Mouse (Mus musculus): ENCODE results near the gene Dlg2. TPM values are rescaled to one million over a fixed set of nuclear protein-coding genes. Genes with fewer than 3 reads are reported as not detected.

The Dlg2 gene
- polyA plus RNA-seq, 1 experiment from 2014 or later: 5.1 TPM

DNA sequence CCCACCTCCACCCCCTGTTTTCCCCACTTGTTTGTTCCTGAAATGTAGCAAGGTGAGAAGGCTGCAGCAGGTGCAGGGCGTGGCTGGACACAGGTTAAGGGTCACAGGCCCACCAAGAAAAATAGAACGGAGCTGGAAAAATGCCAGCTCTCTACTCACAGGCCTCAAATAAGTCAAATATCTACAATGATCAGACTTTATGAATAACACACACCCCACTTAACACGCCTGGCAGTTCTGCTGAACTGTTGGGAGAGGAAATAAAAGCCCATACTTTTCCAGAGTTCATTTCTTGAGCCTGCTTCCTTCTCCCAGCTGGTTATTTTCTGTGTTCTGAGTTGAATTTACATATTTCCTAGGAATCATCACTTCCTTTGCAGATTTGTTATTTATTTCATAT lies 967.4 kb downstream of the Dlg2 start:
- Histone ChIP-seq H3K27ac (ENCODE audit: low read length) (no peak overlapping the region), H3K9ac (replicated peaks; ENCODE audit: low read depth, low read length) (no peak overlapping the region), H3K36me3 (ENCODE audit: control insufficient read depth, insufficient read depth, low read length) (no peaks in the 10 kb centered on the region), H3K27me3 (ENCODE audit: control insufficient read depth, insufficient read depth, low read length) (no peaks in the 10 kb centered on the region), H3K4me3 (ENCODE audit: low read depth, low read length) (no peak overlapping the region), H3K4me2 (replicated peaks; ENCODE audit: low read depth, low read length) (no peak overlapping the region), H3K9me3 (ENCODE audit: control insufficient read depth, low read depth, low read length) (no peaks in the 10 kb centered on the region), H3K4me1 (ENCODE audit: control insufficient read depth, insufficient read depth, low read length) (0 out of 2 replicates have a peak, but pooled peaks cover 3% of the 10 kb centered on the region)
- ATAC-seq (ENCODE audit: insufficient number of reproducible peaks, insufficient read depth, low FRiP score, low read depth): peak; percentile 63; the same call in 1 of the 2 replicates
- 35% methylated on average over 3 of the region's 3 CpGs for WGBS

DNA sequence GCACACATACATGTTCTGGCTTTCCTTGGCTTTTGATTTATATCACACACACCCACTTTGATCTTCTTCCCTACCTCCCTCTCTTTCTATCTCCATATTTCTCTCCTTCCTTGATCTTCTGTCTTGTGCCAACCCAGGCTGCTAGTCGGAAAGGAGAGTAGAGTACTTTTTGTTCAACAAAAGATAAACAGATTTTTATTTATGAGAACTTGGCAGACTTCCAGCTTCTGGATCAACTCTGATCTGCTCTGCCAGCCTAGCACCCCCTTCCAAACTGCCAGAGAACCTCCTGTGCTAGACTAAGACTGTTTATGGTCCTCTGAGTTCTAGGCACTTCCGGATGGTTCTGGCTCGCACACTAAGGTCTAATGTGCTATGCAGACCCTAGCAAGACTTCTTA lies 968.3 kb downstream of the Dlg2 start:
- Histone ChIP-seq H3K27ac (ENCODE audit: low read length) (no peak overlapping the region), H3K27me3 (ENCODE audit: control insufficient read depth, insufficient read depth, low read length) (no peaks in the 10 kb centered on the region), H3K36me3 (ENCODE audit: control insufficient read depth, insufficient read depth, low read length) (no peaks in the 10 kb centered on the region), H3K9ac (replicated peaks; ENCODE audit: low read depth, low read length) (no peak overlapping the region), H3K4me2 (replicated peaks; ENCODE audit: low read depth, low read length) (no peak overlapping the region), H3K4me3 (ENCODE audit: low read depth, low read length) (no peak overlapping the region), H3K4me1 (ENCODE audit: control insufficient read depth, insufficient read depth, low read length) (0 out of 2 replicates have a peak, but pooled peaks cover 3% of the 10 kb centered on the region), H3K9me3 (ENCODE audit: control insufficient read depth, low read depth, low read length) (no peaks in the 10 kb centered on the region)
- no peak for ATAC-seq (ENCODE audit: insufficient number of reproducible peaks, insufficient read depth, low FRiP score, low read depth)
- WGBS: 54% methylated on average over 3 of the region's 3 CpGs

DNA sequence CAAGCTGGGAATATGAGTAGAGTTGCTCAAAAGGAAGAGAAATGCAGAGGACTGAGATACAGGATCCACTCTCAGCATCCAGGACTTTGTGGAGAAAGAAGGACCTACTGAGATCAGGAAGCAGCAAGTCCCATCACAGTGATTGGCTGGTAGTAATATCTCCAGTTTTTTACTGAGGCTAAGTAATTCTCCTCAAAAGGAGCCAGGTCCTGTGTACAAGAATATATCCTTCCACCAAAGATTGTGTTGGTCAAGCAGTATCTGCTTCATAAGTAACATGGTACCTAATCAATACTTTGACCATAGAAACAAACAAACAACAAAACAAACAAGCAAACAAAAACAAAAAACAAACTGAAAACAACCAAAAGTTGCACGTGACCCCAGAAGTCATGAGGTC lies 980.3 kb downstream of the Dlg2 start:
- 18% methylated on average over 1 of the region's 1 CpGs for WGBS
- Histone ChIP-seq H3K4me3 (ENCODE audit: low read depth, low read length) (no peak overlapping the region), H3K4me1 (ENCODE audit: control insufficient read depth, insufficient read depth, low read length) (no peaks in the 10 kb centered on the region), H3K36me3 (ENCODE audit: control insufficient read depth, insufficient read depth, low read length) (no peaks in the 10 kb centered on the region), H3K4me2 (replicated peaks; ENCODE audit: low read depth, low read length) (no peak overlapping the region), H3K27ac (ENCODE audit: low read length) (no peak overlapping the region), H3K27me3 (ENCODE audit: control insufficient read depth, insufficient read depth, low read length) (no peaks in the 10 kb centered on the region), H3K9me3 (ENCODE audit: control insufficient read depth, low read depth, low read length) (no peaks in the 10 kb centered on the region), H3K9ac (replicated peaks; ENCODE audit: low read depth, low read length) (no peak overlapping the region)
- ATAC-seq (ENCODE audit: insufficient number of reproducible peaks, insufficient read depth, low FRiP score, low read depth): no peak

DNA sequence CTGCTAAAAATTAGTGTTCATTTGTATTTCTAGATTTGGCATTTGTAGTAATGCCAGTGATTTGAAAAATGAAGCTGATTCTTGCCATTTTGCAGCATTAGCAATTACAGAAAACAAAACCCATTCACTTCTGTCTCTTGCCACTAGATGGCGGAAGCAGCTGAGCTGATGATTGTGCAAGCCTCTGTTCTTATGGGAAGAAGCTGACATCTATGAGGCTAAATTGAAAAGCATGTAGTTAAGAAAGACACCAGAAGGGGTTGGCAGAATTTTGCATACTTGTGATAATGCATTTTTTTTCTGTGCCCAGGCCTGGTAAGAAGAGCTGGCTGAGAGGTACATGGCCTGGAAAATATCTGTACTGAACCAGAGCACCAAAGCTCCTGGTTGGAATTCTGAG lies 980.7 kb downstream of the Dlg2 start:
- no peaks in the 10 kb centered on the region for H3K4me1 ChIP-seq (ENCODE audit: control insufficient read depth, insufficient read depth, low read length)

DNA sequence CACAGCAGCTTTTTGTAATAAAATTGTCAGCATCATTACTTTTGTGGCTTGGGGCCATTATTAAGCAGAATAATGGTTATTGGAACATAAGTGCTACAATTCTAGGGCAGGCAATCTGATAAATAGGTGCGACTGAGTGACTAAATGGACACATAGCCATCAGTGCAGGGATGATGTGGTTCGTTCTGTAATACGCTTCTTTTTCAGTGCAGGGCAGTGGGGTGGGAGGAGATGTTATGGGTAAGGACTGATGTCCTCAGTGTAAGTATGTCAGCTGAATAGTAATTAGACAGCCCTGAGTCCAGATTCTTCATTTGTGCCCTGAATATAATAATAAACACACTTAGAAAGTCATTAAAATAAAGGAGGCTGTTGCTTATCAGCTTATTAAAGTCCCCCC lies 984.9 kb downstream of the Dlg2 start:
- Histone ChIP-seq H3K27me3 (ENCODE audit: control insufficient read depth, insufficient read depth, low read length) (no peaks in the 10 kb centered on the region), H3K9ac (replicated peaks; ENCODE audit: low read depth, low read length) (no peak overlapping the region), H3K27ac (ENCODE audit: low read length) (no peak overlapping the region), H3K4me2 (replicated peaks; ENCODE audit: low read depth, low read length) (no peak overlapping the region), H3K9me3 (ENCODE audit: control insufficient read depth, low read depth, low read length) (no peaks in the 10 kb centered on the region), H3K4me3 (ENCODE audit: low read depth, low read length) (no peak overlapping the region), H3K36me3 (ENCODE audit: control insufficient read depth, insufficient read depth, low read length) (no peaks in the 10 kb centered on the region), H3K4me1 (ENCODE audit: control insufficient read depth, insufficient read depth, low read length) (no peaks in the 10 kb centered on the region)
- no peak for ATAC-seq (ENCODE audit: insufficient number of reproducible peaks, insufficient read depth, low FRiP score, low read depth)
- WGBS: 84% methylated on average over 3 of the region's 3 CpGs

More for the DNA sequence above, 980.7 kb downstream of the Dlg2 start:
- Histone ChIP-seq H3K4me2 (replicated peaks; ENCODE audit: low read depth, low read length) (no peak overlapping the region), H3K9me3 (ENCODE audit: control insufficient read depth, low read depth, low read length) (no peaks in the 10 kb centered on the region), H3K9ac (replicated peaks; ENCODE audit: low read depth, low read length) (no peak overlapping the region), H3K27ac (ENCODE audit: low read length) (no peak overlapping the region), H3K4me3 (ENCODE audit: low read depth, low read length) (no peak overlapping the region), H3K36me3 (ENCODE audit: control insufficient read depth, insufficient read depth, low read length) (no peaks in the 10 kb centered on the region), H3K27me3 (ENCODE audit: control insufficient read depth, insufficient read depth, low read length) (no peaks in the 10 kb centered on the region)
- 0% methylated on average over 1 of the region's 1 CpGs for WGBS
- no peak for ATAC-seq (ENCODE audit: insufficient number of reproducible peaks, insufficient read depth, low FRiP score, low read depth)

DNA sequence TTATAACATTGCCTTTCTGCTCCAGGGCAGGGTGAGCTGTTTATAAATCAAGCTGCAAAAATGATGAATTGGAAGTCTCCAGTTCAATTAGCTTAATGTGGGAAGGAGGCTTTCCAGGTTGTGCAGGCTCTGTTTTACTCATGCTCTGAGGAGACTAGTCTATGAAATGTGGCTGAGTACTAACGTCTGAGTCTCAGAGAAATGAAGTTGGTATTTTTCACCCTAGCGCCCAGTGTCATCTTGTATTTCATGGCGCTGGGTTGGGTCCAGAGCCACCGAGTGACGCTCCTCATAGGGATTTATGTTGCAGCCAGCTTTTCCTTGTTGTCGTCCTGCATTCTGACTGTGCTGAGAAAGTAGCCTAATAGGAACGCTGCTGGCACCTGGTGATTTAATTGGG lies 986.8 kb downstream of the Dlg2 start:
- no peaks in the 10 kb centered on the region for H3K27me3 ChIP-seq (ENCODE audit: control insufficient read depth, insufficient read depth, low read length)
- H3K4me2 ChIP-seq (replicated peaks; ENCODE audit: low read depth, low read length): no peak overlapping the region
- no peak overlapping the region for H3K27ac ChIP-seq (ENCODE audit: low read length)
- H3K9ac ChIP-seq (replicated peaks; ENCODE audit: low read depth, low read length): no peak overlapping the region
- H3K4me1 ChIP-seq (ENCODE audit: control insufficient read depth, insufficient read depth, low read length): no peaks in the 10 kb centered on the region
- H3K36me3 ChIP-seq (ENCODE audit: control insufficient read depth, insufficient read depth, low read length): no peaks in the 10 kb centered on the region
- 47% methylated on average over 7 of the region's 7 CpGs for WGBS
- H3K9me3 ChIP-seq (ENCODE audit: control insufficient read depth, low read depth, low read length): no peaks in the 10 kb centered on the region
- no peak for ATAC-seq (ENCODE audit: insufficient number of reproducible peaks, insufficient read depth, low FRiP score, low read depth)
- H3K4me3 ChIP-seq (ENCODE audit: low read depth, low read length): no peak overlapping the region

DNA sequence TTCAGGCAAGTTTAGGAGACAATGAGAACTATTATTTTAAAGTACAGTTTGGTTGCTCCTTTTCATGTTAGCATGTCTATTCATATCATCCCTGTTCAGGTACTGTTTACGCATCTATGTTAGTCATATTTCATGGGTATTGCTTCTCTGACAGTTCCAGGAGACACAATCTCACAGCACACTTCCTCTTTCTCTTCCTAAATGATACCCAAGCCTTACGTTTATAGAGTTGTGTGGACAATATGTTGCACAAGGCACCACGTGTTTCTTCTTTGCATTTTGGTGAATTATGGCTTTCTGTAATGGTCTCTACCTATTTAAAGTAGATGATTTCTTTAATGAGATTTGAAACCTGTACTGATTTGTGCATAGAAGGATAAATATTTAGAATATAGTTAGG lies 990.6 kb downstream of the Dlg2 start:
- H3K4me1 ChIP-seq (ENCODE audit: control insufficient read depth, insufficient read depth, low read length): no peaks in the 10 kb centered on the region
- H3K9me3 ChIP-seq (ENCODE audit: control insufficient read depth, low read depth, low read length): no peaks in the 10 kb centered on the region
- ATAC-seq (ENCODE audit: insufficient number of reproducible peaks, insufficient read depth, low FRiP score, low read depth): no peak
- H3K9ac ChIP-seq (replicated peaks; ENCODE audit: low read depth, low read length): no peak overlapping the region
- H3K4me2 ChIP-seq (replicated peaks; ENCODE audit: low read depth, low read length): no peak overlapping the region
- H3K27ac ChIP-seq (ENCODE audit: low read length): no peak overlapping the region
- no peaks in the 10 kb centered on the region for H3K36me3 ChIP-seq (ENCODE audit: control insufficient read depth, insufficient read depth, low read length)
- no peaks in the 10 kb centered on the region for H3K27me3 ChIP-seq (ENCODE audit: control insufficient read depth, insufficient read depth, low read length)
- WGBS: 73% methylated on average over 3 of the region's 3 CpGs
- H3K4me3 ChIP-seq (ENCODE audit: low read depth, low read length): no peak overlapping the region

DNA sequence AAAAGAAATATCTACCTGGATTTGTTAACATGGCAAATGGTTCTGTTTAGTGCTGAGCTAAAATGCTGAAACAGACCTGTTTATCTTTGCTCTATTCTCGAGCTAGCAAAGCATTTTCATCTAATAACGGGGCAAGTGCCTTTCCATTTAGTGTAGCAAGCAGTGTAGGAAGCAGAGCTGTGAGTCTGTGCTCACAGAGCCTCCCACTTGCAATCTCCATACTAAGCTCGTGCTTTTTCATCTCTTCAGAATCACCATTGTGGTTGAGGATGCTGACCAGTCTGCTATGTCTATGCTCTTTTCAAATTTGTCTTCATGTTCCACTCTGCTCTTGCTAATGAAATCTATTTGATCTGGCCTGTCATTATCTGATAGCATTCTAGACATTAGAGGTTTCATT lies 1002.7 kb downstream of the Dlg2 start:
- WGBS: 55% methylated on average over 3 of the region's 3 CpGs
- ATAC-seq (ENCODE audit: insufficient number of reproducible peaks, insufficient read depth, low FRiP score, low read depth): no peak

DNA sequence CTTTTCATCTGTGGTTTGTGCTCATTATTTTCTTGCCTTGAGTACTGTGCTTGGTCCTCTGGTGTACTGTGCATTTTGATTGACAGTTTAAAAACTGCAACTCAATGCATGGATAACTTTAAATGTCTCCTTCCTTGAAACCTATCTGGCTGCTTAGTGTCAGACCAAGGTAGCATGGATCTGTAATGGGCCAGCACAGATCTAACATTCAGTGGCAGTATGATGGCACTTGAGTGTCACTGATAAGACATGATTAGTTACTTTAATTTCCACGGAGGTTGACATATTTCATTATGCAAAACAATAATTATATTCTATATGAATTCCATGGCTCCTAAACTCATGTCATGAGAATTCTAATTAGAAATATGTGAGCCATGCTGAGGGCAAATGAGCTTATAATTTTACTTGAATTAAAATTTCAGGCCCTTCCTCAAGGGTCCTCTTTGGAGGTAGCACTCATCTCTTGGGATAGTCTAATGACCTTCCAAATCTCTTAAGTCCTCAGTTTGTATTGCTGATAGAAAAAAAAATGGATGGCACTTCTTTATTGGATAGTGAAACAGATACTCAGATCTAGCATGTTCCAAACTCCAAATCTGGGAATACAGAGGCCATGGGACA lies 1005.2 kb downstream of the Dlg2 start:
- ATAC-seq (ENCODE audit: insufficient number of reproducible peaks, insufficient read depth, low FRiP score, low read depth): no peak
- Histone ChIP-seq H3K9ac (replicated peaks; ENCODE audit: low read depth, low read length) (no peak overlapping the region), H3K4me2 (replicated peaks; ENCODE audit: low read depth, low read length) (no peak overlapping the region), H3K36me3 (ENCODE audit: control insufficient read depth, insufficient read depth, low read length) (no peaks in the 10 kb centered on the region), H3K9me3 (ENCODE audit: control insufficient read depth, low read depth, low read length) (no peaks in the 10 kb centered on the region), H3K27ac (ENCODE audit: low read length) (no peak overlapping the region), H3K4me1 (ENCODE audit: control insufficient read depth, insufficient read depth, low read length) (no peaks in the 10 kb centered on the region), H3K4me3 (ENCODE audit: low read depth, low read length) (no peak overlapping the region), H3K27me3 (ENCODE audit: control insufficient read depth, insufficient read depth, low read length) (no peaks in the 10 kb centered on the region)
- WGBS: 74% methylated on average over 1 of the region's 1 CpGs

More for the DNA sequence above, 1002.7 kb downstream of the Dlg2 start:
- H3K9me3 ChIP-seq (ENCODE audit: control insufficient read depth, low read depth, low read length): no peaks in the 10 kb centered on the region
- no peaks in the 10 kb centered on the region for H3K27me3 ChIP-seq (ENCODE audit: control insufficient read depth, insufficient read depth, low read length)
- no peak overlapping the region for H3K27ac ChIP-seq (ENCODE audit: low read length)
- H3K4me3 ChIP-seq (ENCODE audit: low read depth, low read length): no peak overlapping the region
- H3K36me3 ChIP-seq (ENCODE audit: control insufficient read depth, insufficient read depth, low read length): no peaks in the 10 kb centered on the region
- H3K9ac ChIP-seq (replicated peaks; ENCODE audit: low read depth, low read length): no peak overlapping the region
- no peaks in the 10 kb centered on the region for H3K4me1 ChIP-seq (ENCODE audit: control insufficient read depth, insufficient read depth, low read length)
- H3K4me2 ChIP-seq (replicated peaks; ENCODE audit: low read depth, low read length): no peak overlapping the region
